ENCODE assay signal across 8 mouse cellular contexts in the genomic region with DNA sequence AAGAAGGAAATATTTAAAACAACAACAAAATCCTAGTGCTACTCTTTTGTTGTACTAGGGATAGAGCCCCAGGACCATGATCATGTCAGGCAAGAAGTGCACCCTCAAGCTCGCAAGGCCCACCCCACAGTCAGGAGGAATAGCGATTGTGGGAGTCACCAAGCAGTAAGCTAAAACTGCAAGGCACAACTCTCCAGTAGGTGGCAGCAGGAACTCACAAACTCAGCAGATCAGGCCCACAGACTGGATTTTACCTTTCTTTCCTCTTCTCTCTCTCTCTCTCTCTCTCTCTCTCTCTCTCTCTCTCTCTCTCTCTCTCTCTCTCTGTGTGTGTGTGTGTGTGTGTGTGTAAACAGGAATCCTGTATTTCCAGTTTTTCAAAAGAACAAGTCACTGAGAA. TPM values are rescaled to one million over a fixed set of nuclear protein-coding genes. Genes with fewer than 3 reads are reported as not detected.
DNase-seq lines count a peak whose midpoint lies in the region; ATAC-seq and TF ChIP-seq lines count a peak whose summit lies in the region.
"Had no signal": no experiment of that assay in that cellular context is flagged by ENCODE, and none has a peak within 500 bp of the region (broad histone marks: within the 10 kb centered on the region; RNA-seq: fewer than 3 reads in every experiment).

No protein-coding gene starts in this region.

- no peaks in the 10 kb centered on the region for H3K27me3 ChIP-seq in forebrain, embryonic 15.5 days
- H3K27me3 ChIP-seq in hindbrain, embryonic 16.5 days (replicated peaks; ENCODE audit: control insufficient read depth, insufficient read depth, low read length): no peaks in the 10 kb centered on the region
- no peaks in the 10 kb centered on the region; the same call in 1 of the 2 replicates for H3K27me3 ChIP-seq in small intestine, adult 2 months (ENCODE audit: control insufficient read depth, insufficient read depth, low read length)
- H3K27me3 ChIP-seq: neural tube, embryonic 13.5 days had no signal

- peaks cover 7% of the 10 kb centered on the region; the same call in 1 of the 2 replicates for H3K4me1 ChIP-seq in forebrain, embryonic 15.5 days
- no peaks in the 10 kb centered on the region; the same call in 1 of the 2 replicates for H3K4me1 ChIP-seq in hindbrain, embryonic 16.5 days (ENCODE audit: control insufficient read depth, insufficient read depth, low read depth, low read length)
- H3K4me1 ChIP-seq in small intestine, adult 2 months (ENCODE audit: control insufficient read depth, insufficient read depth, insufficient read length, low read length): no peaks in the 10 kb centered on the region
- H3K4me1 ChIP-seq: neural tube, embryonic 13.5 days had no signal

- no peak overlapping the region for H3K27ac ChIP-seq in forebrain, embryonic 15.5 days (replicated peaks)
- H3K27ac ChIP-seq in hindbrain, embryonic 16.5 days (ENCODE audit: low read depth, low read length): no peak overlapping the region
- no peak overlapping the region for H3K27ac ChIP-seq in small intestine, adult 2 months (ENCODE audit: insufficient read depth, low read depth, low read length)
- H3K27ac ChIP-seq: neural tube, embryonic 13.5 days had no signal

- H3K9me3 ChIP-seq in forebrain, embryonic 15.5 days: no peaks in the 10 kb centered on the region
- H3K9me3 ChIP-seq in hindbrain, embryonic 16.5 days (ENCODE audit: control insufficient read depth, low read length): no peaks in the 10 kb centered on the region
- H3K9me3 ChIP-seq: neural tube, embryonic 13.5 days had no signal

- TF ChIP-seq CTCF in small intestine, adult 2 months (IDR thresholded peaks at IDR 0.05; ENCODE audit: extremely low read depth, insufficient read length, insufficient replicate concordance, low read depth, low read length): peak; percentile 76

- WGBS in forebrain, embryonic 15.5 days: 9% methylated on average over 2 of the region's 2 CpGs
- WGBS in hindbrain, embryonic 16.5 days: 5% methylated on average over 2 of the region's 2 CpGs
- WGBS in small intestine, adult 2 months: 6% methylated on average over 2 of the region's 2 CpGs

- H3K9ac ChIP-seq in forebrain, embryonic 15.5 days (replicated peaks): no peak overlapping the region
- no peak overlapping the region for H3K9ac ChIP-seq in hindbrain, embryonic 16.5 days (ENCODE audit: low read depth, low read length)
- H3K9ac ChIP-seq: neural tube, embryonic 13.5 days had no signal

- no peaks in the 10 kb centered on the region for H3K36me3 ChIP-seq in forebrain, embryonic 15.5 days
- H3K36me3 ChIP-seq in hindbrain, embryonic 16.5 days (ENCODE audit: control insufficient read depth, insufficient read depth, low read length): no peaks in the 10 kb centered on the region
- no peaks in the 10 kb centered on the region for H3K36me3 ChIP-seq in small intestine, adult 2 months (ENCODE audit: control insufficient read depth, insufficient read depth, low read length)
- H3K36me3 ChIP-seq: neural tube, embryonic 13.5 days had no signal

- H3K4me2 ChIP-seq in forebrain, embryonic 15.5 days (replicated peaks): no peak overlapping the region
- no peak overlapping the region for H3K4me2 ChIP-seq in hindbrain, embryonic 16.5 days (ENCODE audit: low read length)
- H3K4me2 ChIP-seq: neural tube, embryonic 13.5 days had no signal

- TF ChIP-seq POLR2A in small intestine, adult 2 months (IDR thresholded peaks at IDR 0.05; ENCODE audit: low read depth, low read length): no peak

- no peak overlapping the region for H3K4me3 ChIP-seq in forebrain, embryonic 15.5 days
- no peak overlapping the region for H3K4me3 ChIP-seq in hindbrain, embryonic 16.5 days (ENCODE audit: low read length)
- H3K4me3 ChIP-seq in small intestine, adult 2 months (ENCODE audit: low read depth, low read length): no peak overlapping the region
- H3K4me3 ChIP-seq: neural tube, embryonic 13.5 days had no signal

- DNase-seq in NIH3T3 (ENCODE audit: low read depth): peak; percentile 97
- DNase-seq in c-Kit-positive CD71-positive TER-119-negative erythroid progenitor cells, embryonic 14.5 days (ENCODE audit: low read depth): peak; percentile 41
- DNase-seq in left cerebral cortex, adult 11 months (ENCODE audit: low spot score): peak; percentile 66
- peak; percentile 81 for DNase-seq in mesoderm, embryonic 11.5 days (ENCODE audit: low read depth, low spot score)

- ATAC-seq in forebrain, embryonic 15.5 days (replicated peaks): peak; percentile 79
- peak; percentile 81 for ATAC-seq in hindbrain, embryonic 16.5 days

RNA-seq across cellular contexts. Expression of a gene that starts 0.4 kb away (rescaled TPM):
- not detected in 2 replicates for polyA plus RNA-seq in forebrain, embryonic 15.5 days (2015; fragmentation: Nextera tagmentation; extraction: Ambion mirVana)
- polyA plus RNA-seq in hindbrain, embryonic 16.5 days (2015; fragmentation: Nextera tagmentation; extraction: Ambion mirVana): not detected in 2 replicates
- not detected in 2 replicates for polyA plus RNA-seq in small intestine, adult 2 months (2012; rRNA removed)
- polyA plus RNA-seq: neural tube, embryonic 13.5 days had no signal

RNA-seq across cellular contexts. Expression of a gene that starts 24.5 kb away (rescaled TPM):
- polyA plus RNA-seq in forebrain, embryonic 15.5 days (2015; fragmentation: Nextera tagmentation; extraction: Ambion mirVana): 2.0 and 2.3 TPM in 2 replicates
- 30.5 and 34.2 TPM in 2 replicates for polyA plus RNA-seq in hindbrain, embryonic 16.5 days (2015; fragmentation: Nextera tagmentation; extraction: Ambion mirVana)
- polyA plus RNA-seq in small intestine, adult 2 months (2012; rRNA removed): 0.09 and 0.36 TPM in 2 replicates

Comparison
In these comparisons a context has a peak if more than half of its experiments do, and no peak if none do; other contexts are left out.
1. DNase-seq: peak in every context shown above with its lines; median percentile 97 in NIH3T3; 81 in mesoderm, embryonic 11.5 days; 66 in left cerebral cortex, adult 11 months; 41 in c-Kit-positive CD71-positive TER-119-negative erythroid progenitor cells, embryonic 14.5 days.